Mouse (Mus musculus) lung, postnatal 0 days (tissue): ENCODE results near the gene Rap1gap2. TPM values are rescaled to one million over a fixed set of nuclear protein-coding genes. Genes with fewer than 3 reads are reported as not detected.

Source experiments
- ATAC-seq: fragments of 200-750 bp; cut with Nextera tagmentation; 2 replicates; pipeline ENCODE4 v1.8.0; 2017; ENCODE audit warnings: moderate library complexity
- DNase-seq: peaks from one replicate; pipeline ENCODE4 v3.0.0-alpha.2; 2016; ENCODE audit warnings: low spot score
- H3K27ac ChIP-seq: fragments of 300-500 bp; sonication (generic); 2 replicates; pipeline ENCODE4 v1.5.1; 2014; ENCODE audit warnings: antibody characterized with exemption, mild to moderate bottlenecking, low read length, mixed read lengths
- H3K27me3 ChIP-seq: fragments of 300-500 bp; sonication (generic); replicated peaks from 2 replicates; pipeline ENCODE4 v1.6.1; 2014; ENCODE audit warnings: low read length, mixed read lengths; ENCODE audit not compliant: insufficient read depth
- H3K36me3 ChIP-seq: fragments of 300-500 bp; sonication (generic); 2 replicates; pipeline ENCODE4 v1.6.1; 2014; ENCODE audit warnings: low read length, mixed read lengths; ENCODE audit not compliant: insufficient read depth
- H3K4me1 ChIP-seq: fragments of 300-500 bp; sonication (generic); 2 replicates; pipeline ENCODE4 v1.6.1; 2014; ENCODE audit warnings: antibody characterized with exemption, low read depth, low read length, mixed read lengths; ENCODE audit not compliant: insufficient read depth
- H3K4me2 ChIP-seq: fragments of 300-500 bp; sonication (generic); replicated peaks from 2 replicates; pipeline ENCODE4 v1.6.1; 2014; ENCODE audit warnings: low read depth, mild to moderate bottlenecking, low read length, moderate library complexity, mixed read lengths
- H3K4me3 ChIP-seq: fragments of 300-500 bp; sonication (generic); 2 replicates; pipeline ENCODE4 v1.5.1; 2014; ENCODE audit warnings: low read depth, low read length
- H3K9ac ChIP-seq: fragments of 300-500 bp; sonication (generic); replicated peaks from 2 replicates; pipeline ENCODE4 v1.6.1; 2014; ENCODE audit warnings: low read depth, mild to moderate bottlenecking
- H3K9me3 ChIP-seq: fragments of 300-500 bp; sonication (generic); 2 replicates; pipeline ENCODE4 v1.6.1; 2016; ENCODE audit warnings: low read length, mixed read lengths
- CTCF ChIP-seq: IDR thresholded peaks from 2 replicates; pipeline ENCODE4 v1.5.1; 2016; ENCODE audit warnings: antibody characterized with exemption, mild to moderate bottlenecking
- EP300 ChIP-seq: IDR thresholded peaks from 2 replicates; pipeline ENCODE4 v1.6.1; 2016; ENCODE audit warnings: antibody characterized with exemption, mild to moderate bottlenecking, control low read depth
- WGBS: fragments of 180-500 bp; shearing (Covaris S2); extraction: QIAGEN DNeasy Blood & Tissue Kit; methylation state at CpG from one replicate; pipeline ENCODE4 v1.1.7; 2014; 5-methylcytosine and 5-hydroxymethylcytosine counted together
- polyA plus RNA-seq: library from polyadenylated mRNA; unstranded; fragments of >200 nt; fragmentation: Nextera tagmentation; extraction: Ambion mirVana; gene quantifications from 2 replicates; pipeline ENCODE4 v1.2.1, GENCODE M21; 2015

The Rap1gap2 gene
- polyA plus RNA-seq = 1.1 and 1.2 TPM in 2 replicates

DNA sequence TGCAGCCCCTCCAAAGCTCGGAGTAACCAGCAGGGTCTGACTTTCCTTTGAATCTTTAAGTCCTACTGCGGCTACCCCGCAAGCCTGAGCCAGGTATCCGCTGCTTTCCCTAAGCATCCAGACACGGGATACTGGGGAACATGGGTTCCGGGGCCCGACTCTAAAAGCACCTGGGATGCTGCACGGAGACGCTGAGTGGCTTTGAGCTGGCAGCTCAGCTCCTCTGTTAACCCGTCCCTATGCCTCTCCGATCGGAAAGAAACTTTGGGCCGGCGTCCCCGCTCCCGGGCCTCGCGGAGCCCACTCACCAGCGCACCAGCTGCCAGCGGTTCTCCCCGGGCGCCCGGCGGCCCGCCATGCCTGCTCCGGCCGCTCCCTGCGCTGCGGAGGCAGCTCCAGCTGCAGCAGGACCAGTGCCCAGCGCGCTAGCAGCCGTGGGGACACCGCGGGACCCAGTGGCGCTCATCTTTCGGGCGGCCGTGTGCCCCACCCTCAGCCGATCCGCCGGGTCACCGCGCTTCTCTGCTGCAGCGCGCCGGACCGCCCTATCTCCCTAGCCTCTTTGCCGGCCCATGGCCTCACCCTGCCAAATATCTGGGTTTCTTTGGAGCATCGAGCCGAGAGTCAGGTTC lies at the start of gene Rap1gap2:
TSS of gene Rap1gap2 (minus strand) at position 371 of the 632 bp plus-strand sequence.
- Histone ChIP-seq H3K36me3 (no peaks in the 10 kb centered on the region), H3K27ac (no peak within 1 kb of the TSS), H3K4me2 (peak within 1 kb of the TSS; percentile 49), H3K9me3 (no peaks in the 10 kb centered on the region), H3K4me3 (peak within 1 kb of the TSS; percentile 18), H3K9ac (no peak within 1 kb of the TSS), H3K27me3 (peaks cover 14% of the 10 kb centered on the region), H3K4me1 (no peaks in the 10 kb centered on the region)
- no peak for TF ChIP-seq EP300
- no peak for TF ChIP-seq CTCF
- ATAC-seq (no peak), DNase-seq (no peak)
- 1% methylated on average over 50 of the region's 50 CpGs for WGBS

DNA sequence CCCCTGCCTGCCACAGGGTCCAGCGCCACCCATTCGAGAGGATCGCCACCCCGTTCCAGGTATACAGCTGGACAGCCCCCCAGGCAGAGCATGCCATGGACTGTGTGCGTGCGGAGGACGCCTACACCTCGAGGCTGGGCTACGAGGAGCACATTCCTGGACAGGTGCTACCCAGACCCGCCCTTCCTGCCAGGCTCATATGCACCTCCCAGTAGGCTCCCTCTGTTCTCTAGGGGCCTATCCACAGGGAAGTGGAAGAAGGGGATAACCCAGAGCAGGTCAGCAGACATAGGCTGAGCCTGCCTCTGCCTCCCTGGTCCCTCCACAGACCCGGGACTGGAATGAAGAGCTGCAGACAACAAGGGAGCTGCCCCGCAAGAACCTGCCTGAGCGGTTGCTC lies 49.6 kb upstream of the Rap1gap2 start:
- TF ChIP-seq CTCF = no peak
- no peak for ATAC-seq

DNA sequence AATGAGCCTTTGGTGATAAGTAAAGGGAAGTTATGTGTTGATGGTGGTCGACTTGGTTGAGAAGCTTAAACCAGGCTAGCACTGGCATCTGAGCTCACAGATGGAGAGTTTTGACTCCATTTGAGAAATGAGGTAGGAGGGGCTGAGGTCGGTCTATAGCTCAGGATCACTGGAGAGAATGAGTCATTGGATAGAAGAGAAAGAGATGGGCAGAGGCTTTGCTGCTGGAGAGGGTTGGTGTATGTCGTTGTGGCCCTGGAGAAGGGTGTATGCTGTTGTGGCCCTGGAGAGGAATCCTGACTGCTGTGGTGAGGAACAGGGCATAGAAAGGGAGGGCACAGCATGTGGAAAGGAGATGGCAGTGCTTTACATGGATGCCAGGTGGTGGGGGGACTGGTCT lies 45.2 kb upstream of the Rap1gap2 start:
- H3K27ac ChIP-seq = no peak overlapping the region
- H3K4me1 ChIP-seq = peaks cover 6% of the 10 kb centered on the region; the same call in 1 of the 2 replicates
- H3K9me3 ChIP-seq = no peaks in the 10 kb centered on the region
- no peak for TF ChIP-seq EP300
- no peak for TF ChIP-seq CTCF
- H3K36me3 ChIP-seq = peaks cover 34% of the 10 kb centered on the region
- no peak overlapping the region for H3K4me2 ChIP-seq
- H3K4me3 ChIP-seq = no peak overlapping the region
- no peak for DNase-seq
- 76% methylated on average over 3 of the region's 3 CpGs for WGBS
- no peak overlapping the region for H3K9ac ChIP-seq
- no peaks in the 10 kb centered on the region for H3K27me3 ChIP-seq
- no peak for ATAC-seq

More for the DNA sequence above, 49.6 kb upstream of the Rap1gap2 start:
- H3K27me3 ChIP-seq = no peaks in the 10 kb centered on the region
- H3K4me3 ChIP-seq = no peak overlapping the region
- H3K4me1 ChIP-seq = no peaks in the 10 kb centered on the region
- H3K9me3 ChIP-seq = no peaks in the 10 kb centered on the region
- DNase-seq = no peak
- H3K36me3 ChIP-seq = peaks cover 61% of the 10 kb centered on the region
- no peak overlapping the region for H3K9ac ChIP-seq
- WGBS = 95% methylated on average over 13 of the region's 13 CpGs
- no peak overlapping the region for H3K4me2 ChIP-seq
- no peak overlapping the region for H3K27ac ChIP-seq

DNA sequence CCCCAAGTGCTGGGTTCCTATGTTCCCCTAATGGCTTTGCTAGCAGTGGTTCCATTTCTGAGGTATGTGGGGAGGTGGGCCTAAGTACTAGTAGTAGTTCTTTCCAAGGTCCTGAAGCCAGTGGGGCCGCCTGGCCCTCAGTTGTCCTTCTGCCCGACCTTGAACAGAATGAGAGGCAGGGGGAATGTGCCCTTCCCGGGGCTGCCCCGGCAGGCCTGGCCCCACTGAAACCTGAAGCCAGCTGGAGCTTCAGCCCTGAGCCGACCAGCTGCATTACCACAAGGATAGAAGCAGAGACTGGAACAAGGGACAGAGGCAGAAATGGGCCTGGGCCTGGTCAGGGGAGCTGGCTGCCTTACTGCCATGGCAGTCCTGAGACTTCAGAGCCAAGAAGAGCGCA lies 42.7 kb upstream of the Rap1gap2 start:
- Histone ChIP-seq H3K36me3 (peaks cover 13% of the 10 kb centered on the region; the same call in 1 of the 2 replicates), H3K27me3 (no peaks in the 10 kb centered on the region), H3K4me1 (peaks cover 18% of the 10 kb centered on the region; the same call in 1 of the 2 replicates), H3K4me3 (no peak overlapping the region), H3K27ac (no peak overlapping the region), H3K9me3 (no peaks in the 10 kb centered on the region), H3K9ac (no peak overlapping the region), H3K4me2 (no peak overlapping the region)
- TF ChIP-seq CTCF (no peak), EP300 (no peak)
- ATAC-seq (no peak), DNase-seq (no peak)
- 59% methylated on average over 6 of the region's 6 CpGs for WGBS

DNA sequence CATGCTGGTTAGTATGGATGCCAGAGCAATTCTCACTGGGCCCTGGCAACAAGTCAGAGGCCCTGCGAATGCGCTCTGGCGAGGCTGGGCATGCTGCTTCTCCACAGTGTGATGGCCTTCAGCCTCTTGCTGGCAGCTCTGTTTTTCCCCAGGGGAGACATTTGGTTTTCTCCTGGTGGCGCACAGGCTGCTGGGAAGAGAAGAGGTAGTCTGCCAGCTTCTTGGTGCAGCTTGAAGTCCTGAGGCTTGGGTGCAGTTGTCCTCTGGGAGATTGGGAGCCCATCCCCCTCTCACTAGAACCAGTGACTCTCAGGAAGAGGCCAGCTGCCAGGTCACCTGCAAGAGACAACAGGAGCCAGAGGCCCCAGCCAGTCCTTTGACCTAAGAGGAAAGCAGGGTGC lies 42.1 kb upstream of the Rap1gap2 start:
- DNase-seq (no peak), ATAC-seq (no peak)
- Histone ChIP-seq H3K27me3 (no peaks in the 10 kb centered on the region), H3K4me1 (peaks cover 18% of the 10 kb centered on the region; the same call in 1 of the 2 replicates), H3K9me3 (no peaks in the 10 kb centered on the region), H3K36me3 (peaks cover 9% of the 10 kb centered on the region; the same call in 1 of the 2 replicates), H3K4me3 (no peak overlapping the region), H3K27ac (no peak overlapping the region), H3K9ac (no peak overlapping the region), H3K4me2 (no peak overlapping the region)
- 82% methylated on average over 4 of the region's 4 CpGs for WGBS
- TF ChIP-seq EP300 (no peak), CTCF (no peak)

DNA sequence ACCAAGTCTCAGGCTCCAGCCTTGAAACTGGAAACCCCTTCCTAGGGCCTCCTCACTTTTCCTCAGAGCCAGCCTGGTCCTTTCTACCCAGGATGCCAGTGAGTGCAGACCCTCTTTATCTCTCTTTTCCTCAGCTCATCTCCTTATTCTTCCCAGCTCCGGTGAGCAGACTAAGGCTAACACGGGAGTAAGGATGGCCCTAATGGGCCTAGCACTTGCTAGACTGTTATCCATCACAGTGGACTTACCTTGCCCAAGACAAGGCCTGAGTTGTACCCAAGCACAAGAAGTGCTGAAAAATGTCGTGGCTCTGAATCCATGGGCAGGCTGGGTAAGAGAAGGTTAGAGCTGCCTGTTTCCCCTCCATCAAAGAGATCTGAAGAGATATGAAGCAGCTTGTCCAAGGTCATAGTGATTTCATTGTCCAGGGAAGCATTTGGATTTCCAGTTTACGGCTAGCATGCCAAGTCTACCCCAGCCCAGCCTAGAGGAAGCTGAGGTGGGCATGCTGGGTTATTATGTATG lies 39.9 kb upstream of the Rap1gap2 start:
- no peak for DNase-seq
- Histone ChIP-seq H3K4me1 (peaks cover 18% of the 10 kb centered on the region; the same call in 1 of the 2 replicates), H3K4me2 (peak overlapping the region; percentile 94), H3K9me3 (no peaks in the 10 kb centered on the region), H3K36me3 (no peaks in the 10 kb centered on the region), H3K4me3 (peak overlapping the region; percentile 86), H3K9ac (0 out of 2 replicates have a peak overlapping the region, but pooled peaks have one; percentile 12), H3K27me3 (no peaks in the 10 kb centered on the region), H3K27ac (peak overlapping the region; percentile 47; the same call in 1 of the 2 replicates)
- ATAC-seq = no peak
- 34% methylated on average over 4 of the region's 4 CpGs for WGBS
- no peak for TF ChIP-seq CTCF
- no peak for TF ChIP-seq EP300
